Mouse (Mus musculus): ENCODE data around the gene Ttc7b. TPM values are rescaled to one million over a fixed set of nuclear protein-coding genes. Genes with fewer than 3 reads are reported as not detected.

The Ttc7b gene
- 19.0 and 24.0 TPM in 2 replicates for total RNA-seq (2012; rRNA removed)

DNA sequence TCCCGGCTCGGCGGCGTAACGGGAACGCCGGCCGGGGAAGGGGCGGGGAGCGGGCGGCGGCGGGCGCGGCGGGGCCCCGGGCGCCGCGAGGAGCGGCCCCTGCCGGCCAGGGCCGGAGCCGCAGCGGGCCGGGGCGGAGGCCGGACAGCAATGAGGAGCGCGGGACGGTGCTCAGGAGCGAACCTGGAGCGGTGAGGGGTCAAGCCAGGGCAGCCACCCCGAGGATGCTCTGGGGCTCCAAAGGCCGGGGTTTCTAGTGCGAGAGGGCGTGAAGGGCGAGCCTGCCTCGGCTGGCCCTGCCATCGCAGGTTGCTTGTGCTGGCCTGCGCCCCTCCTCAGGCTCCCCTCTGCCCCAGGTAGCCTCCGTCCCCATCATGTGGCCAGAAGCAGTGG lies at the start of gene Ttc7b:
Ttc7b (minus strand) TSS at position 33 of the 393 bp plus-strand sequence.
- no peak for DNase-seq (ENCODE audit: low read depth, low spot score)
- no peaks in the 10 kb centered on the region for H3K9me3 ChIP-seq (ENCODE audit: control insufficient read depth, insufficient read depth, low read depth, low read length)
- H3K4me1 ChIP-seq (ENCODE audit: control insufficient read depth in 2 of 2, insufficient read depth in 2 of 2, low read length in 2 of 2, poor library complexity in 1 of 2): peaks cover 16 to 30% of the 10 kb centered on the region in 2 experiments; a peak in 3 of 4 replicates
- TF ChIP-seq ZC3H11A (IDR thresholded peaks at IDR 0.05; ENCODE audit: borderline replicate concordance, low read depth, low read length): no peak
- no peak for TF ChIP-seq ZNF384 (IDR thresholded peaks at IDR 0.05; ENCODE audit: low read depth, low read length)
- no peak for TF ChIP-seq CHD2 (IDR thresholded peaks at IDR 0.05; ENCODE audit: low read depth, low read length)
- no peak for TF ChIP-seq HCFC1 (IDR thresholded peaks at IDR 0.05; ENCODE audit: borderline replicate concordance, insufficient read depth, low read length)
- TF ChIP-seq MAFK (IDR thresholded peaks at IDR 0.05; ENCODE audit: insufficient read depth, low read depth, low read length): no peak
- in situ Hi-C loops (cut with MboI; ENCODE audit: low sequenced_read_pairs in 2 of 2, unreplicated experiment in 2 of 2): no loop called here
- H3K9ac ChIP-seq (ENCODE audit: insufficient read depth, low read depth, low read length, poor library complexity, severe bottlenecking): peak within 1 kb of the TSS; percentile 92
- H3K27ac ChIP-seq (ENCODE audit: insufficient read depth, low read depth, low read length, poor library complexity, severe bottlenecking): peak within 1 kb of the TSS; percentile 52
- H3K4me3 ChIP-seq (ENCODE audit: insufficient read depth in 1 of 2, low read depth in 1 of 2, low read length in 2 of 2, poor library complexity in 1 of 2, severe bottlenecking in 1 of 2): peak within 1 kb of the TSS; percentile 82 to 89
- H3K36me3 ChIP-seq (ENCODE audit: control insufficient read depth, insufficient read depth, low read length, poor library complexity, severe bottlenecking): no peaks in the 10 kb centered on the region

DNA sequence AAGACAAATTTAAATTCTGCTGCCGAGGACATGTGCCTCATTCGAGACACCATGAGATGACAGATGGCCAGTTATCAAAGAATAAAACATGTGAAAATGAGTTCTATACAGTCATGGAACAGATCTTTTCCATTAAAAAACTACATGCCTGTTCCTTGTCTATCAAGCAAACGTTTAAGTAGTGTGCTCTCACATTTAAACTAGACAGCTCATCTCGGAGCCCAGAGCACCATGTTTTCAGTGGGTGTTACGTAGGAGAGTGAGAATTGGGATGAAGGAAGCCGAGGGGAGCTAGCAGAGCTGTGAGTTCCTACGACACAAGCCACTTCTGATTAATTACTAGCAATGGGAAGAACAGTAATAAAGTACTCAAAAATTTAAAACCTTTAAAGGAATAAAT lies 48.2 kb upstream of the Ttc7b start:
- H3K36me3 ChIP-seq (ENCODE audit: control insufficient read depth, insufficient read depth, low read length, poor library complexity, severe bottlenecking): no peaks in the 10 kb centered on the region
- in situ Hi-C loops (cut with MboI; ENCODE audit: low sequenced_read_pairs in 2 of 2, unreplicated experiment in 2 of 2): no loop called here
- no peak overlapping the region for H3K27ac ChIP-seq (ENCODE audit: insufficient read depth, low read depth, low read length, poor library complexity, severe bottlenecking)
- no peak for TF ChIP-seq HCFC1 (IDR thresholded peaks at IDR 0.05; ENCODE audit: borderline replicate concordance, insufficient read depth, low read length)
- TF ChIP-seq MAFK (IDR thresholded peaks at IDR 0.05; ENCODE audit: insufficient read depth, low read depth, low read length): no peak
- TF ChIP-seq ZC3H11A (IDR thresholded peaks at IDR 0.05; ENCODE audit: borderline replicate concordance, low read depth, low read length): no peak
- no peak for TF ChIP-seq CHD2 (IDR thresholded peaks at IDR 0.05; ENCODE audit: low read depth, low read length)
- TF ChIP-seq ZNF384 (IDR thresholded peaks at IDR 0.05; ENCODE audit: low read depth, low read length): no peak
- H3K9ac ChIP-seq (ENCODE audit: insufficient read depth, low read depth, low read length, poor library complexity, severe bottlenecking): no peak overlapping the region
- H3K4me3 ChIP-seq (ENCODE audit: insufficient read depth in 1 of 2, low read depth in 1 of 2, low read length in 2 of 2, poor library complexity in 1 of 2, severe bottlenecking in 1 of 2): no peak overlapping the region
- no peak for DNase-seq (ENCODE audit: low read depth, low spot score)
- no peaks in the 10 kb centered on the region for H3K4me1 ChIP-seq (ENCODE audit: control insufficient read depth in 2 of 2, insufficient read depth in 2 of 2, low read length in 2 of 2, poor library complexity in 1 of 2)
- no peaks in the 10 kb centered on the region for H3K9me3 ChIP-seq (ENCODE audit: control insufficient read depth, insufficient read depth, low read depth, low read length)

DNA sequence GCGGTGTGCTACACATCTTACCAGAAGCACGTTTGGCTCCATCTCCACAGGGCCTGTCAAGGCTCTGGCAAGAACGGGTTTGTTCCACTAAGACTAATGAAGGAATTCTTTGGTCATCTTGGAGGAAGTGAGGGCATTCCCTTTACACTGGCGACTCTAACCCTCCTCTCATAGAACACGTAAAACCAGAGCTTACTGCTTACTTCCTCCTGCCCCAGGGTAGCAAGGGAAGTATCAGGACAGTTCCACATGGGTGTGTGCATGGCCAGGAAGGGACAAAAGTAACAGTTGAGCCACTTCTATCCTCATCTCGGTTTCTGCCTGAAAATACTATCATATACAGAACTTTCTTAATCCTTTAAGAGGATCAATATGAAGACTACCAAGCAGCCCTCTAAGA lies 47.5 kb upstream of the Ttc7b start:
- Histone ChIP-seq H3K9me3 (ENCODE audit: control insufficient read depth, insufficient read depth, low read depth, low read length) (no peaks in the 10 kb centered on the region), H3K4me3 (ENCODE audit: insufficient read depth in 1 of 2, low read depth in 1 of 2, low read length in 2 of 2, poor library complexity in 1 of 2, severe bottlenecking in 1 of 2) (no peak overlapping the region), H3K27ac (ENCODE audit: insufficient read depth, low read depth, low read length, poor library complexity, severe bottlenecking) (no peak overlapping the region), H3K4me1 (ENCODE audit: control insufficient read depth in 2 of 2, insufficient read depth in 2 of 2, low read length in 2 of 2, poor library complexity in 1 of 2) (no peaks in the 10 kb centered on the region), H3K9ac (ENCODE audit: insufficient read depth, low read depth, low read length, poor library complexity, severe bottlenecking) (no peak overlapping the region), H3K36me3 (ENCODE audit: control insufficient read depth, insufficient read depth, low read length, poor library complexity, severe bottlenecking) (no peaks in the 10 kb centered on the region)
- in situ Hi-C loops (cut with MboI; ENCODE audit: low sequenced_read_pairs in 2 of 2, unreplicated experiment in 2 of 2): no loop called here
- DNase-seq (ENCODE audit: low read depth, low spot score): no peak
- TF ChIP-seq ZNF384 (IDR thresholded peaks at IDR 0.05; ENCODE audit: low read depth, low read length): no peak

DNA sequence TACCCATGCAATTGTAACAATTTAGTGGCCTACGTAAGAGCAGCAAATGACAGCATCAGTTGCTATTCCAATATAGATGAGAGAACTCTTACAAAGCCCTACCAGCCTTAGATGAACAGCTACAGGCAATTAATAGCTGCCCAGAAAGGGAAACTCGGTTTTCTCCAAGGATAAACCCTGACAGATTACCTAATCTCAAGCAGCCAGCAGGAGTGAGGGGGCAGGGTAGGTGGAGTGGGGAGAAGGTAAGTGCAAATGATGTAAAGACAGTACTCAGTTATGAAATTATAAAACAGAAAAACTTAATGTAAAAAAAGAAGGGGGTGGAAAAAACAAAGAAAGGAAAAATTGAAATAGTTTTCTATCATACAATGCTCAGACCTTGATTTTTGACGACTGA lies 47.0 kb upstream of the Ttc7b start:
- no peak for DNase-seq (ENCODE audit: low read depth, low spot score)
- Histone ChIP-seq H3K36me3 (ENCODE audit: control insufficient read depth, insufficient read depth, low read length, poor library complexity, severe bottlenecking) (no peaks in the 10 kb centered on the region), H3K27ac (ENCODE audit: insufficient read depth, low read depth, low read length, poor library complexity, severe bottlenecking) (no peak overlapping the region), H3K9ac (ENCODE audit: insufficient read depth, low read depth, low read length, poor library complexity, severe bottlenecking) (no peak overlapping the region), H3K4me1 (ENCODE audit: control insufficient read depth in 2 of 2, insufficient read depth in 2 of 2, low read length in 2 of 2, poor library complexity in 1 of 2) (no peaks in the 10 kb centered on the region), H3K4me3 (ENCODE audit: insufficient read depth in 1 of 2, low read depth in 1 of 2, low read length in 2 of 2, poor library complexity in 1 of 2, severe bottlenecking in 1 of 2) (no peak overlapping the region), H3K9me3 (ENCODE audit: control insufficient read depth, insufficient read depth, low read depth, low read length) (no peaks in the 10 kb centered on the region)
- in situ Hi-C loops (cut with MboI; ENCODE audit: low sequenced_read_pairs in 2 of 2, unreplicated experiment in 2 of 2): no loop called here
- no peak for TF ChIP-seq ZNF384 (IDR thresholded peaks at IDR 0.05; ENCODE audit: low read depth, low read length)
- TF ChIP-seq ZC3H11A (IDR thresholded peaks at IDR 0.05; ENCODE audit: borderline replicate concordance, low read depth, low read length): no peak
- TF ChIP-seq HCFC1 (IDR thresholded peaks at IDR 0.05; ENCODE audit: borderline replicate concordance, insufficient read depth, low read length): no peak
- no peak for TF ChIP-seq CHD2 (IDR thresholded peaks at IDR 0.05; ENCODE audit: low read depth, low read length)
- no peak for TF ChIP-seq MAFK (IDR thresholded peaks at IDR 0.05; ENCODE audit: insufficient read depth, low read depth, low read length)

DNA sequence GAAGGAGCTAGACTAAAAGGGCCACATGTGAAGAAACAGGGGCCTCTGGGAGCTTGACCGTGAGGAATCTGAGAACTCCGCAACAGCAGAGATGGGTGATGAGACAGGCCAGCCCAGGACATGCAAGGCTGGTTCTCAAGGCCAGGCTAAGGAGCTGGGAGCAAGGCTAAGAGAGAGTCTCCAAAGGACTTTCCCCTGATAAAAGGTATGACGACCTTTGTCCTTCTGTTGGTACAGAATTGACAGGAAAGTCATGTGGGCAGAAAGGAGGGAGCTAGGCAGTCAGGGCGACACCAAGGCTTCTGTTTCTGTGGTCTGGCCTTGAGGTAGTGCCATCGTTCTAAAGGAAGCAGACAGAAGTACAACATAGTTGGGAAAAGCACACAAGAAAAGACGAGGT lies 33.0 kb upstream of the Ttc7b start:
- peaks cover 0 to 6% of the 10 kb centered on the region in 2 experiments; a peak in 2 of 4 replicates for H3K4me1 ChIP-seq (ENCODE audit: control insufficient read depth in 2 of 2, insufficient read depth in 2 of 2, low read length in 2 of 2, poor library complexity in 1 of 2)
- TF ChIP-seq HCFC1 (IDR thresholded peaks at IDR 0.05; ENCODE audit: borderline replicate concordance, insufficient read depth, low read length): no peak
- TF ChIP-seq MAFK (IDR thresholded peaks at IDR 0.05; ENCODE audit: insufficient read depth, low read depth, low read length): no peak
- no peak for TF ChIP-seq ZC3H11A (IDR thresholded peaks at IDR 0.05; ENCODE audit: borderline replicate concordance, low read depth, low read length)
- TF ChIP-seq CHD2 (IDR thresholded peaks at IDR 0.05; ENCODE audit: low read depth, low read length): no peak
- no peak for TF ChIP-seq ZNF384 (IDR thresholded peaks at IDR 0.05; ENCODE audit: low read depth, low read length)
- in situ Hi-C loops (cut with MboI; ENCODE audit: low sequenced_read_pairs in 2 of 2, unreplicated experiment in 2 of 2): no loop called here
- no peak overlapping the region for H3K9ac ChIP-seq (ENCODE audit: insufficient read depth, low read depth, low read length, poor library complexity, severe bottlenecking)
- no peak overlapping the region for H3K4me3 ChIP-seq (ENCODE audit: insufficient read depth in 1 of 2, low read depth in 1 of 2, low read length in 2 of 2, poor library complexity in 1 of 2, severe bottlenecking in 1 of 2)
- H3K9me3 ChIP-seq (ENCODE audit: control insufficient read depth, insufficient read depth, low read depth, low read length): no peaks in the 10 kb centered on the region
- DNase-seq (ENCODE audit: low read depth, low spot score): no peak
- H3K36me3 ChIP-seq (ENCODE audit: control insufficient read depth, insufficient read depth, low read length, poor library complexity, severe bottlenecking): no peaks in the 10 kb centered on the region
- no peak overlapping the region for H3K27ac ChIP-seq (ENCODE audit: insufficient read depth, low read depth, low read length, poor library complexity, severe bottlenecking)
